Mouse (Mus musculus): ENCODE results near the gene Fbxl21. TPM values are rescaled to one million over a fixed set of nuclear protein-coding genes. Genes with fewer than 3 reads are reported as not detected.
A peak's percentile ranks its signal among the peaks of the same experiment; 100 is the strongest.

The Fbxl21 gene
- polyA plus RNA-seq, 1 experiment: 9.5 TPM

GRCm38 (mm10) chr13:56581961-56582434 lies 59.7 kb downstream of the Fbxl21 start:
- Histone ChIP-seq H3K4me3 (replicated peaks; ENCODE audit: insufficient read depth, low read depth, low read length) (no peak overlapping the region), H3K27ac (ENCODE audit: insufficient read depth, low read length) (peak overlapping the region; percentile 45; the same call in 1 of the 2 replicates)

GRCm38 (mm10) chr13:56582720-56583119 lies 60.4 kb downstream of the Fbxl21 start:
- no peaks in the 10 kb centered on the region for H3K27me3 ChIP-seq (ENCODE audit: control insufficient read depth, insufficient read depth, low read length)
- DNase-seq: no peak
- H3K27ac ChIP-seq (ENCODE audit: insufficient read depth, low read length): no peak overlapping the region
- 60% methylated on average over 3 of the region's 3 CpGs for WGBS
- peaks cover 5% of the 10 kb centered on the region for H3K4me1 ChIP-seq (ENCODE audit: control insufficient read depth, insufficient read depth, low read length)
- no peak overlapping the region for H3K4me3 ChIP-seq (replicated peaks; ENCODE audit: insufficient read depth, low read depth, low read length)
- TF ChIP-seq CTCF (IDR thresholded peaks at IDR 0.05; ENCODE audit: borderline replicate concordance, insufficient read depth, low read depth, low read length): no peak
- TF ChIP-seq POLR2A (IDR thresholded peaks at IDR 0.05; ENCODE audit: borderline replicate concordance, insufficient read depth, low read length): no peak

More at GRCm38 (mm10) chr13:56581961-56582434, 59.7 kb downstream of the Fbxl21 start:
- DNase-seq: peak in 1 of 2 experiments; percentile 28
- peaks cover 5% of the 10 kb centered on the region for H3K4me1 ChIP-seq (ENCODE audit: control insufficient read depth, insufficient read depth, low read length)
- H3K27me3 ChIP-seq (ENCODE audit: control insufficient read depth, insufficient read depth, low read length): no peaks in the 10 kb centered on the region
- 9% methylated on average over 6 of the region's 6 CpGs for WGBS
- TF ChIP-seq POLR2A (IDR thresholded peaks at IDR 0.05; ENCODE audit: borderline replicate concordance, insufficient read depth, low read length) (no peak), CTCF (IDR thresholded peaks at IDR 0.05; ENCODE audit: borderline replicate concordance, insufficient read depth, low read depth, low read length) (no peak)

GRCm38 (mm10) chr13:56586046-56586445 lies 63.8 kb downstream of the Fbxl21 start:
- H3K27me3 ChIP-seq (ENCODE audit: control insufficient read depth, insufficient read depth, low read length): no peaks in the 10 kb centered on the region
- no peak for DNase-seq
- H3K27ac ChIP-seq (ENCODE audit: insufficient read depth, low read length): no peak overlapping the region
- peaks cover 5% of the 10 kb centered on the region for H3K4me1 ChIP-seq (ENCODE audit: control insufficient read depth, insufficient read depth, low read length)
- H3K4me3 ChIP-seq (replicated peaks; ENCODE audit: insufficient read depth, low read depth, low read length): no peak overlapping the region
- TF ChIP-seq POLR2A (IDR thresholded peaks at IDR 0.05; ENCODE audit: borderline replicate concordance, insufficient read depth, low read length): no peak
- 81% methylated on average over 3 of the region's 3 CpGs for WGBS

Other genes with a start within 250 kb of the Fbxl21 start
- gene Cxcl14, start 225.9 kb upstream of the Fbxl21 start, polyA plus RNA-seq (2012; rRNA removed): 65.0 and 78.2 TPM in 2 replicates
- gene Gm3045, start 95.9 kb upstream of the Fbxl21 start, polyA plus RNA-seq (2012; rRNA removed): not detected in 2 replicates
- gene Slc25a48, start 84.1 kb upstream of the Fbxl21 start, polyA plus RNA-seq (2012; rRNA removed): 0.11 and 0.34 TPM in 2 replicates
- gene Il9, start 40.2 kb upstream of the Fbxl21 start, polyA plus RNA-seq (2012; rRNA removed): not detected in 2 replicates
- gene Lect2, start 26.0 kb downstream of the Fbxl21 start, polyA plus RNA-seq (2012; rRNA removed): not detected in 2 replicates
- 4.9 and 5.1 TPM in 2 replicates for gene Tgfbi, start 87.1 kb downstream of the Fbxl21 start, polyA plus RNA-seq (2012; rRNA removed)
- gene Smad5, start 180.5 kb downstream of the Fbxl21 start, polyA plus RNA-seq (2012; rRNA removed): 21.4 and 22.4 TPM in 2 replicates
- 1.3 and 1.6 TPM in 2 replicates for gene Gm45623, start 231.4 kb downstream of the Fbxl21 start, polyA plus RNA-seq (2012; rRNA removed)

Data from cerebellum, adult 2 months (tissue).